ENCODE assay signal across 24 mouse cellular contexts in genomic region chr2:4156511-4156910, GRCm38 (mm10).
DNase-seq lines count a peak whose midpoint lies in the region; ATAC-seq and TF ChIP-seq lines count a peak whose summit lies in the region.
"Had no signal": no experiment of that assay in that cellular context is flagged by ENCODE, and none has a peak within 500 bp of the region (broad histone marks: within the 10 kb centered on the region; RNA-seq: fewer than 3 reads in every experiment).

No protein-coding gene starts in this region.

- H3K36me3 ChIP-seq in kidney, postnatal 0 days (ENCODE audit: insufficient read depth, low read length), result no peaks in the 10 kb centered on the region
- no peaks in the 10 kb centered on the region for H3K36me3 ChIP-seq in midbrain, embryonic 10.5 days
- no peaks in the 10 kb centered on the region for H3K36me3 ChIP-seq in midbrain, embryonic 13.5 days
- H3K36me3 ChIP-seq in hindbrain, embryonic 14.5 days (replicated peaks; ENCODE audit: control insufficient read depth, insufficient read depth), result no peaks in the 10 kb centered on the region
- H3K36me3 ChIP-seq in neural tube, embryonic 15.5 days, result no peaks in the 10 kb centered on the region
- H3K36me3 ChIP-seq: embryonic facial prominence, embryonic 13.5 days; forebrain, embryonic 15.5 days; G1E; heart, embryonic 10.5 days; intestine, embryonic 15.5 days; limb, embryonic 13.5 days; liver, embryonic 15.5 days had no signal

- no peak for TF ChIP-seq CTCF in kidney, postnatal 0 days (IDR thresholded peaks at IDR 0.05; ENCODE audit: low read depth)

- H3K4me2 ChIP-seq in kidney, postnatal 0 days (ENCODE audit: low read length), result no peak overlapping the region
- no peak overlapping the region for H3K4me2 ChIP-seq in midbrain, embryonic 13.5 days (replicated peaks)
- H3K4me2 ChIP-seq in hindbrain, embryonic 14.5 days (replicated peaks), result peak overlapping the region; percentile 50
- H3K4me2 ChIP-seq in neural tube, embryonic 15.5 days, result peak overlapping the region; percentile 73
- H3K4me2 ChIP-seq: embryonic facial prominence, embryonic 13.5 days; intestine, embryonic 15.5 days; limb, embryonic 13.5 days; liver, embryonic 15.5 days had no signal

- no peak overlapping the region for H3K4me3 ChIP-seq in kidney, postnatal 0 days (replicated peaks; ENCODE audit: low read depth, low read length)
- no peak overlapping the region for H3K4me3 ChIP-seq in midbrain, embryonic 10.5 days
- no peak overlapping the region for H3K4me3 ChIP-seq in midbrain, embryonic 13.5 days (replicated peaks)
- H3K4me3 ChIP-seq in hindbrain, embryonic 14.5 days (replicated peaks; ENCODE audit: low read length), result no peak overlapping the region
- H3K4me3 ChIP-seq in neural tube, embryonic 15.5 days (replicated peaks), result no peak overlapping the region
- H3K4me3 ChIP-seq: embryonic facial prominence, embryonic 13.5 days; forebrain, embryonic 15.5 days; heart, embryonic 10.5 days; intestine, embryonic 15.5 days; limb, embryonic 13.5 days; liver, embryonic 15.5 days had no signal

- no peaks in the 10 kb centered on the region for H3K27me3 ChIP-seq in kidney, postnatal 0 days (ENCODE audit: insufficient read depth, low read length)
- H3K27me3 ChIP-seq in midbrain, embryonic 10.5 days (ENCODE audit: low read depth, poor library complexity, severe bottlenecking), result peaks cover 7% of the 10 kb centered on the region
- H3K27me3 ChIP-seq in midbrain, embryonic 13.5 days, result no peaks in the 10 kb centered on the region
- H3K27me3 ChIP-seq in hindbrain, embryonic 14.5 days (ENCODE audit: control insufficient read depth, insufficient read depth, low read length), result no peaks in the 10 kb centered on the region
- H3K27me3 ChIP-seq in neural tube, embryonic 15.5 days (replicated peaks), result no peaks in the 10 kb centered on the region
- H3K27me3 ChIP-seq: CH12.LX; embryonic facial prominence, embryonic 13.5 days; forebrain, embryonic 15.5 days; intestine, embryonic 15.5 days; limb, embryonic 13.5 days had no signal

- H3K9me3 ChIP-seq in kidney, postnatal 0 days (replicated peaks; ENCODE audit: low read length), result no peaks in the 10 kb centered on the region
- no peaks in the 10 kb centered on the region for H3K9me3 ChIP-seq in midbrain, embryonic 10.5 days (replicated peaks)
- H3K9me3 ChIP-seq in midbrain, embryonic 13.5 days, result no peaks in the 10 kb centered on the region
- no peaks in the 10 kb centered on the region for H3K9me3 ChIP-seq in hindbrain, embryonic 14.5 days (ENCODE audit: control insufficient read depth, low read length)
- no peaks in the 10 kb centered on the region for H3K9me3 ChIP-seq in neural tube, embryonic 15.5 days (replicated peaks)
- H3K9me3 ChIP-seq: embryonic facial prominence, embryonic 13.5 days; forebrain, embryonic 15.5 days; G1E; heart, embryonic 10.5 days; intestine, embryonic 15.5 days; limb, embryonic 13.5 days; liver, embryonic 15.5 days had no signal

- no peak overlapping the region for H3K9ac ChIP-seq in kidney, postnatal 0 days (ENCODE audit: low read depth, low read length)
- H3K9ac ChIP-seq in midbrain, embryonic 13.5 days (replicated peaks), result no peak overlapping the region
- H3K9ac ChIP-seq in hindbrain, embryonic 14.5 days, result no peak overlapping the region
- no peak overlapping the region for H3K9ac ChIP-seq in neural tube, embryonic 15.5 days (replicated peaks)
- H3K9ac ChIP-seq: embryonic facial prominence, embryonic 13.5 days; forebrain, embryonic 15.5 days; intestine, embryonic 15.5 days; limb, embryonic 13.5 days; liver, embryonic 15.5 days had no signal

- H3K27ac ChIP-seq in kidney, postnatal 0 days, result no peak overlapping the region
- peak overlapping the region; percentile 55; the same call in 1 of the 2 replicates for H3K27ac ChIP-seq in midbrain, embryonic 10.5 days (replicated peaks)
- H3K27ac ChIP-seq in midbrain, embryonic 13.5 days, result no peak overlapping the region
- no peak overlapping the region for H3K27ac ChIP-seq in hindbrain, embryonic 14.5 days
- no peak overlapping the region for H3K27ac ChIP-seq in neural tube, embryonic 15.5 days (replicated peaks)
- H3K27ac ChIP-seq: embryonic facial prominence, embryonic 13.5 days; forebrain, embryonic 15.5 days; heart, embryonic 10.5 days; intestine, embryonic 15.5 days; limb, embryonic 13.5 days; liver, embryonic 15.5 days had no signal

- peak; percentile 10 for DNase-seq in kidney, postnatal 0 days (ENCODE audit: low spot score)
- DNase-seq in kidney, postnatal 25 days, result no peak
- no peak for DNase-seq in midbrain, embryonic 10.5 days (ENCODE audit: low spot score)
- DNase-seq in hindbrain, embryonic 14.5 days (ENCODE audit: low spot score), result no peak
- DNase-seq: adrenal gland, adult 2 months; cerebellum, adult 11 months; cerebellum, postnatal 10 days; heart, postnatal 4 days; kidney, adult 8-10 months; kidney, postnatal 14 days; retina, postnatal 1 day; right cerebral cortex, postnatal 25 days; spleen, adult 18-20 months had no signal

- ATAC-seq in kidney, postnatal 0 days (replicated peaks; ENCODE audit: low FRiP score, low read depth), result no peak
- ATAC-seq in midbrain, embryonic 13.5 days, result no peak
- ATAC-seq in hindbrain, embryonic 14.5 days (ENCODE audit: low FRiP score), result no peak
- ATAC-seq in neural tube, embryonic 15.5 days (ENCODE audit: low FRiP score), result no peak
- no peak for ATAC-seq in CD4-positive, CD25-positive, alpha-beta regulatory T cell, adult 4 months
- ATAC-seq: forebrain, embryonic 15.5 days; intestine, embryonic 15.5 days had no signal

- H3K4me1 ChIP-seq in kidney, postnatal 0 days (replicated peaks; ENCODE audit: insufficient read depth, low read length), result 0 out of 2 replicates have a peak, but pooled peaks cover 5% of the 10 kb centered on the region
- peaks cover 55% of the 10 kb centered on the region for H3K4me1 ChIP-seq in midbrain, embryonic 10.5 days
- peaks cover 50% of the 10 kb centered on the region for H3K4me1 ChIP-seq in midbrain, embryonic 13.5 days (replicated peaks)
- peaks cover 29% of the 10 kb centered on the region for H3K4me1 ChIP-seq in hindbrain, embryonic 14.5 days (replicated peaks; ENCODE audit: control insufficient read depth, insufficient read depth, low read length)
- H3K4me1 ChIP-seq in neural tube, embryonic 15.5 days, result peaks cover 36% of the 10 kb centered on the region
- H3K4me1 ChIP-seq: intestine, embryonic 15.5 days; liver, embryonic 15.5 days had no signal

Comparison
In these comparisons a context has a peak if more than half of its experiments do, and no peak if none do; other contexts are left out.
1. H3K4me2 ChIP-seq: peak in hindbrain, embryonic 14.5 days (single experiment) and neural tube, embryonic 15.5 days (single experiment); none in kidney, postnatal 0 days (single experiment) and midbrain, embryonic 13.5 days (single experiment).